Mouse (Mus musculus): ENCODE data around the gene Cd47. TPM values are rescaled to one million over a fixed set of nuclear protein-coding genes. Genes with fewer than 3 reads are reported as not detected.
A peak's percentile ranks its signal among the peaks of the same experiment; 100 is the strongest.

Gene Cd47
- polyA plus RNA-seq, 1 experiment from 2014 or later, result 68.4 TPM

GRCm38 (mm10) chr16:49803932-49804461 lies 3.7 kb downstream of the Cd47 start:
- peaks cover 0 to 6% of the 10 kb centered on the region in 2 experiments; a peak in 3 of 4 replicates for H3K4me1 ChIP-seq (ENCODE audit: control insufficient read depth in 2 of 2, insufficient read depth in 2 of 2, low read length in 2 of 2)
- no peaks in the 10 kb centered on the region for H3K36me3 ChIP-seq (ENCODE audit: control insufficient read depth, insufficient read depth, low read length)
- no peak overlapping the region for H3K27ac ChIP-seq (replicated peaks in 1 of 2; ENCODE audit: control insufficient read depth in 1 of 2, insufficient read depth in 1 of 2, low read depth in 2 of 2, low read length in 2 of 2)
- peak overlapping the region; percentile 59 for H3K9ac ChIP-seq (ENCODE audit: low read length)
- H3K4me3 ChIP-seq (ENCODE audit: control insufficient read depth in 1 of 2, insufficient read depth in 1 of 2, low read depth in 1 of 2, low read length in 2 of 2), result peak overlapping the region; percentile 22 to 35
- no peak for ATAC-seq (ENCODE audit: insufficient number of reproducible peaks, insufficient read depth, low FRiP score, low read depth)
- peaks cover 4% of the 10 kb centered on the region; the same call in 1 of the 2 replicates for H3K27me3 ChIP-seq (ENCODE audit: control insufficient read depth, insufficient read depth, low read length)
- peak overlapping the region; percentile 79 for H3K4me2 ChIP-seq (ENCODE audit: low read length)
- WGBS, result 3% methylated on average over 12 of the region's 12 CpGs
- H3K9me3 ChIP-seq (ENCODE audit: control insufficient read depth, low read length), result no peaks in the 10 kb centered on the region

GRCm38 (mm10) chr16:49806920-49807319 lies 6.6 kb downstream of the Cd47 start:
- Histone ChIP-seq H3K36me3 (ENCODE audit: control insufficient read depth, insufficient read depth, low read length) (no peaks in the 10 kb centered on the region), H3K4me2 (ENCODE audit: low read length) (no peak overlapping the region), H3K27ac (replicated peaks in 1 of 2; ENCODE audit: control insufficient read depth in 1 of 2, insufficient read depth in 1 of 2, low read depth in 2 of 2, low read length in 2 of 2) (no peak overlapping the region), H3K9ac (ENCODE audit: low read length) (no peak overlapping the region), H3K4me3 (ENCODE audit: control insufficient read depth in 1 of 2, insufficient read depth in 1 of 2, low read depth in 1 of 2, low read length in 2 of 2) (no peak overlapping the region), H3K4me1 (ENCODE audit: control insufficient read depth in 2 of 2, insufficient read depth in 2 of 2, low read length in 2 of 2) (peaks cover 0 to 6% of the 10 kb centered on the region in 2 experiments; a peak in 3 of 4 replicates), H3K27me3 (ENCODE audit: control insufficient read depth, insufficient read depth, low read length) (peaks cover 4% of the 10 kb centered on the region; the same call in 1 of the 2 replicates), H3K9me3 (ENCODE audit: control insufficient read depth, low read length) (no peaks in the 10 kb centered on the region)
- WGBS, result 87% methylated on average over 10 of the region's 10 CpGs
- ATAC-seq (ENCODE audit: insufficient number of reproducible peaks, insufficient read depth, low FRiP score, low read depth), result no peak

GRCm38 (mm10) chr16:49807419-49807841 lies 7.1 kb downstream of the Cd47 start:
- no peak for ATAC-seq (ENCODE audit: insufficient number of reproducible peaks, insufficient read depth, low FRiP score, low read depth)
- Histone ChIP-seq H3K9ac (ENCODE audit: low read length) (no peak overlapping the region), H3K9me3 (ENCODE audit: control insufficient read depth, low read length) (no peaks in the 10 kb centered on the region), H3K36me3 (ENCODE audit: control insufficient read depth, insufficient read depth, low read length) (no peaks in the 10 kb centered on the region), H3K4me3 (ENCODE audit: control insufficient read depth in 1 of 2, insufficient read depth in 1 of 2, low read depth in 1 of 2, low read length in 2 of 2) (no peak overlapping the region), H3K27me3 (ENCODE audit: control insufficient read depth, insufficient read depth, low read length) (peaks cover 4% of the 10 kb centered on the region; the same call in 1 of the 2 replicates), H3K4me1 (ENCODE audit: control insufficient read depth in 2 of 2, insufficient read depth in 2 of 2, low read length in 2 of 2) (peaks cover 0 to 6% of the 10 kb centered on the region in 2 experiments; a peak in 3 of 4 replicates), H3K27ac (replicated peaks in 1 of 2; ENCODE audit: control insufficient read depth in 1 of 2, insufficient read depth in 1 of 2, low read depth in 2 of 2, low read length in 2 of 2) (no peak overlapping the region), H3K4me2 (ENCODE audit: low read length) (no peak overlapping the region)
- WGBS, result 37% methylated on average over 7 of the region's 7 CpGs

GRCm38 (mm10) chr16:49807862-49808430 lies 7.6 kb downstream of the Cd47 start:
- 80% methylated on average over 18 of the region's 18 CpGs for WGBS
- H3K27me3 ChIP-seq (ENCODE audit: control insufficient read depth, insufficient read depth, low read length), result peaks cover 4% of the 10 kb centered on the region; the same call in 1 of the 2 replicates
- H3K4me1 ChIP-seq (ENCODE audit: control insufficient read depth in 2 of 2, insufficient read depth in 2 of 2, low read length in 2 of 2), result peaks cover 0 to 6% of the 10 kb centered on the region in 2 experiments; a peak in 3 of 4 replicates
- no peak overlapping the region for H3K4me3 ChIP-seq (ENCODE audit: control insufficient read depth in 1 of 2, insufficient read depth in 1 of 2, low read depth in 1 of 2, low read length in 2 of 2)
- no peak for ATAC-seq (ENCODE audit: insufficient number of reproducible peaks, insufficient read depth, low FRiP score, low read depth)
- no peak overlapping the region for H3K4me2 ChIP-seq (ENCODE audit: low read length)
- no peak overlapping the region for H3K9ac ChIP-seq (ENCODE audit: low read length)
- H3K36me3 ChIP-seq (ENCODE audit: control insufficient read depth, insufficient read depth, low read length), result no peaks in the 10 kb centered on the region
- no peaks in the 10 kb centered on the region for H3K9me3 ChIP-seq (ENCODE audit: control insufficient read depth, low read length)
- H3K27ac ChIP-seq (replicated peaks in 1 of 2; ENCODE audit: control insufficient read depth in 1 of 2, insufficient read depth in 1 of 2, low read depth in 2 of 2, low read length in 2 of 2), result no peak overlapping the region

- WGBS, result 87% methylated on average over 2 of the region's 2 CpGs
- no peaks in the 10 kb centered on the region; a peak in 1 of 4 replicates for H3K4me1 ChIP-seq (ENCODE audit: control insufficient read depth in 2 of 2, insufficient read depth in 2 of 2, low read length in 2 of 2)
- no peaks in the 10 kb centered on the region for H3K27me3 ChIP-seq (ENCODE audit: control insufficient read depth, insufficient read depth, low read length)
- no peak overlapping the region for H3K4me3 ChIP-seq (ENCODE audit: control insufficient read depth in 1 of 2, insufficient read depth in 1 of 2, low read depth in 1 of 2, low read length in 2 of 2)
- H3K4me2 ChIP-seq (ENCODE audit: low read length), result no peak overlapping the region
- H3K27ac ChIP-seq (replicated peaks in 1 of 2; ENCODE audit: control insufficient read depth in 1 of 2, insufficient read depth in 1 of 2, low read depth in 2 of 2, low read length in 2 of 2), result no peak overlapping the region
- no peaks in the 10 kb centered on the region for H3K36me3 ChIP-seq (ENCODE audit: control insufficient read depth, insufficient read depth, low read length)
- H3K9ac ChIP-seq (ENCODE audit: low read length), result no peak overlapping the region
- no peak for ATAC-seq (ENCODE audit: insufficient number of reproducible peaks, insufficient read depth, low FRiP score, low read depth)
- H3K9me3 ChIP-seq (ENCODE audit: control insufficient read depth, low read length), result no peaks in the 10 kb centered on the region
Measured at GRCm38 (mm10) chr16:49811897-49812296, 11.6 kb downstream of the Cd47 start.

GRCm38 (mm10) chr16:49812821-49813616 lies 12.7 kb downstream of the Cd47 start:
- 77% methylated on average over 10 of the region's 10 CpGs for WGBS
- Histone ChIP-seq H3K9ac (ENCODE audit: low read length) (no peak overlapping the region), H3K4me2 (ENCODE audit: low read length) (no peak overlapping the region), H3K27ac (replicated peaks in 1 of 2; ENCODE audit: control insufficient read depth in 1 of 2, insufficient read depth in 1 of 2, low read depth in 2 of 2, low read length in 2 of 2) (no peak overlapping the region), H3K9me3 (ENCODE audit: control insufficient read depth, low read length) (no peaks in the 10 kb centered on the region), H3K27me3 (ENCODE audit: control insufficient read depth, insufficient read depth, low read length) (no peaks in the 10 kb centered on the region), H3K36me3 (ENCODE audit: control insufficient read depth, insufficient read depth, low read length) (no peaks in the 10 kb centered on the region), H3K4me1 (ENCODE audit: control insufficient read depth in 2 of 2, insufficient read depth in 2 of 2, low read length in 2 of 2) (no peaks in the 10 kb centered on the region), H3K4me3 (ENCODE audit: control insufficient read depth in 1 of 2, insufficient read depth in 1 of 2, low read depth in 1 of 2, low read length in 2 of 2) (no peak overlapping the region)
- ATAC-seq (ENCODE audit: insufficient number of reproducible peaks, insufficient read depth, low FRiP score, low read depth), result no peak

- H3K27me3 ChIP-seq (ENCODE audit: control insufficient read depth, insufficient read depth, low read length), result no peaks in the 10 kb centered on the region
- no peaks in the 10 kb centered on the region for H3K36me3 ChIP-seq (ENCODE audit: control insufficient read depth, insufficient read depth, low read length)
- no peak overlapping the region for H3K27ac ChIP-seq (replicated peaks in 1 of 2; ENCODE audit: control insufficient read depth in 1 of 2, insufficient read depth in 1 of 2, low read depth in 2 of 2, low read length in 2 of 2)
- ATAC-seq (ENCODE audit: insufficient number of reproducible peaks, insufficient read depth, low FRiP score, low read depth), result no peak
- WGBS, result 53% methylated on average over 4 of the region's 4 CpGs
- H3K9me3 ChIP-seq (ENCODE audit: control insufficient read depth, low read length), result no peaks in the 10 kb centered on the region
- no peak overlapping the region for H3K4me3 ChIP-seq (ENCODE audit: control insufficient read depth in 1 of 2, insufficient read depth in 1 of 2, low read depth in 1 of 2, low read length in 2 of 2)
- no peak overlapping the region for H3K9ac ChIP-seq (ENCODE audit: low read length)
- H3K4me2 ChIP-seq (ENCODE audit: low read length), result no peak overlapping the region
- no peaks in the 10 kb centered on the region for H3K4me1 ChIP-seq (ENCODE audit: control insufficient read depth in 2 of 2, insufficient read depth in 2 of 2, low read length in 2 of 2)
Measured at GRCm38 (mm10) chr16:49814419-49814818, 14.1 kb downstream of the Cd47 start.

Measured in heart, embryonic 14.5 days (tissue).